Mouse (Mus musculus): ENCODE measurements around the gene Megf6. TPM values are rescaled to one million over a fixed set of nuclear protein-coding genes. Genes with fewer than 3 reads are reported as not detected.
A peak's percentile ranks its signal among the peaks of the same experiment; 100 is the strongest.

Gene Megf6
- total and polyA plus RNA-seq, 3 experiments, result not detected

DNA sequence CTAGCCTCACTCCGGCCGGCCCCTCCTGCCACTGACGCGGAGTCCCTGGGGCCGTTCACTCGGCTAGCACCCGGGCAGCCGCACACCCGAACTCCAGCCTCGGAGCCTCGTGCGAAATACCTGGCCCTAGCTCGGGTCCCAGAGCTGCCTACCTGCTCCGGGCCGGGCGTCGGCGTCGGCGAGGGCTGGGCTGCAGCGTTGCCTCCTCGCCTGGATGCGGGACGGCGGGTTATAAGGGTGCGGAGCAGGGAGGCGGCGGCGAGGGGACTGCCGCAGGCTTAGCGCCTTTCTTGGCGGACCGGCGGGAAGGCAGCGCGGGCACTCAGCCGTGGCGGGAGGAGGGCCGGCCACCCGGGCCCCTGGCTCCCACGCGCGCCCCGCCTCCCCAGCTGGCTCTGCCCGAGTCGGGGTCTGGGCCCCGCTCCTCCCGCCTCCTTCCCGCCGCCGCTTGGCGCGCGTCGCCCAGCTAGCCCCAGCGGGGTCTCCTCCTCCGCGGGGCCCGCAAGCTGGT lies 30.8 kb upstream of the Megf6 start:
- H3K9ac ChIP-seq (ENCODE audit: insufficient read depth, low read depth), result peak overlapping the region; percentile 31
- peaks cover 23 to 76% of the 10 kb centered on the region in 2 experiments for H3K4me1 ChIP-seq (ENCODE audit: control insufficient read depth in 1 of 2, insufficient read depth in 2 of 2)
- H3K9me3 ChIP-seq (replicated peaks; ENCODE audit: low read length), result peaks cover 10% of the 10 kb centered on the region
- DNase-seq (ENCODE audit: extremely low read depth), result no peak
- TF ChIP-seq MYC (IDR thresholded peaks at IDR 0.05; ENCODE audit: low read depth, low read length), result no peak
- peak; percentile 48; the same call in 1 of the 2 replicates for TF ChIP-seq UBTF (IDR thresholded peaks at IDR 0.05; ENCODE audit: low read depth, low read length)
- TF ChIP-seq ZMIZ1 (IDR thresholded peaks at IDR 0.05; ENCODE audit: low read depth, low read length), result peak; percentile 18; the same call in 1 of the 2 replicates
- H3K79me2 ChIP-seq (replicated peaks; ENCODE audit: control insufficient read depth, extremely low read depth, insufficient read depth, poor library complexity, severe bottlenecking), result peaks cover 41% of the 10 kb centered on the region
- H3K4me2 ChIP-seq (ENCODE audit: insufficient read depth, low read depth, poor library complexity, severe bottlenecking), result peak overlapping the region; percentile 30
- peaks cover 36% of the 10 kb centered on the region for H3K27me3 ChIP-seq (replicated peaks)
- H3K36me3 ChIP-seq (replicated peaks in 1 of 2; ENCODE audit: control insufficient read depth in 1 of 2, insufficient read depth in 1 of 2, low read length in 1 of 2), result peaks cover 0 to 7% of the 10 kb centered on the region in 2 experiments
- dilution Hi-C loops (cut with MboI; ENCODE audit: extremely low pct_ligation_motif_present, extremely low pct_unique_long_range_greater_than_20kb, low sequenced_read_pairs) (no loop called here), in situ Hi-C loops (cut with MboI; ENCODE audit: low pct_ligation_motif_present, low pct_unique_long_range_greater_than_20kb, low sequenced_read_pairs) (loop anchor here (25.0 kb wide), 1 partner anchor 798 kb away; the partner anchor contains the start of gene Tnfrsf14)
- peak overlapping the region; percentile 49 to 71 (median 61) for H3K4me3 ChIP-seq (replicated peaks in 1 of 3; ENCODE audit: low read depth in 2 of 3, low read length in 2 of 3, poor library complexity in 1 of 3)
- H3K27ac ChIP-seq (ENCODE audit: insufficient read depth, low read depth), result no peak overlapping the region

DNA sequence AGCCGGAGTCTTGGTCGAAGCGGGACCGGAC lies 30.5 kb upstream of the Megf6 start, which contains the start of gene Trp73:
Trp73 (minus strand) TSS at position 27 of the 31 bp plus-strand sequence.
- H3K79me2 ChIP-seq (replicated peaks; ENCODE audit: control insufficient read depth, extremely low read depth, insufficient read depth, poor library complexity, severe bottlenecking), result peaks cover 41% of the 10 kb centered on the region
- H3K27me3 ChIP-seq (replicated peaks), result peaks cover 36% of the 10 kb centered on the region
- H3K9me3 ChIP-seq (replicated peaks; ENCODE audit: low read length), result peaks cover 10% of the 10 kb centered on the region
- in situ Hi-C loops (cut with MboI; ENCODE audit: low pct_ligation_motif_present, low pct_unique_long_range_greater_than_20kb, low sequenced_read_pairs) (loop anchor here (25.0 kb wide), 1 partner anchor 797 kb away; the partner anchor contains the start of gene Tnfrsf14), dilution Hi-C loops (cut with MboI; ENCODE audit: extremely low pct_ligation_motif_present, extremely low pct_unique_long_range_greater_than_20kb, low sequenced_read_pairs) (no loop called here)
- H3K4me3 ChIP-seq (replicated peaks in 1 of 3; ENCODE audit: low read depth in 2 of 3, low read length in 2 of 3, poor library complexity in 1 of 3), result peak within 1 kb of the TSS; percentile 49 to 71 (median 61)
- no peak within 1 kb of the TSS for H3K27ac ChIP-seq (ENCODE audit: insufficient read depth, low read depth)
- no peak for DNase-seq (ENCODE audit: extremely low read depth)
- peak within 1 kb of the TSS; percentile 31 for H3K9ac ChIP-seq (ENCODE audit: insufficient read depth, low read depth)
- peak within 1 kb of the TSS; percentile 30 for H3K4me2 ChIP-seq (ENCODE audit: insufficient read depth, low read depth, poor library complexity, severe bottlenecking)
- peaks cover 21 to 77% of the 10 kb centered on the region in 2 experiments for H3K4me1 ChIP-seq (ENCODE audit: control insufficient read depth in 1 of 2, insufficient read depth in 2 of 2)
- peaks cover under 1 to 8% of the 10 kb centered on the region in 2 experiments for H3K36me3 ChIP-seq (replicated peaks in 1 of 2; ENCODE audit: control insufficient read depth in 1 of 2, insufficient read depth in 1 of 2, low read length in 1 of 2)
- TF ChIP-seq TCF12 (IDR thresholded peaks at IDR 0.05; ENCODE audit: low read depth, low read length) (no peak), USF2 (conservative IDR thresholded peaks at IDR 0.05; ENCODE audit: low read depth, low read length) (no peak), GABPA (IDR thresholded peaks at IDR 0.05; ENCODE audit: insufficient replicate concordance, low read depth, low read length) (no peak), MEF2A (IDR thresholded peaks at IDR 0.05; ENCODE audit: borderline replicate concordance, low read depth, low read length) (no peak), MYC (IDR thresholded peaks at IDR 0.05; ENCODE audit: low read depth, low read length) (no peak), CHD2 (IDR thresholded peaks at IDR 0.05; ENCODE audit: low read length) (no peak), RAD21 (IDR thresholded peaks at IDR 0.05; ENCODE audit: low read depth, low read length) (no peak), POLR2A (IDR thresholded peaks at IDR 0.05; ENCODE audit: low read depth, low read length) (no peak), KAT2A (IDR thresholded peaks at IDR 0.05; ENCODE audit: insufficient replicate concordance, low read length) (no peak), ZC3H11A (IDR thresholded peaks at IDR 0.05; ENCODE audit: low read depth, low read length) (no peak), PAX5 (IDR thresholded peaks at IDR 0.05; ENCODE audit: low read length) (no peak), CHD1 (IDR thresholded peaks at IDR 0.05; ENCODE audit: low read depth, low read length) (no peak), ETS1 (conservative IDR thresholded peaks at IDR 0.05; ENCODE audit: low read depth, low read length) (no peak), POLR2AphosphoS2 (IDR thresholded peaks at IDR 0.05; ENCODE audit: low read depth, low read length) (no peak), IRF4 (IDR thresholded peaks at IDR 0.05; ENCODE audit: low read depth, low read length) (no peak), ZNF384 (IDR thresholded peaks at IDR 0.05; ENCODE audit: low read depth, low read length) (no peak), HCFC1 (IDR thresholded peaks at IDR 0.05; ENCODE audit: low read depth, low read length) (no peak), NRF1 (IDR thresholded peaks at IDR 0.05; ENCODE audit: low read depth, low read length) (no peak)

All from CH12.LX (cell line).